Mouse (Mus musculus) bone marrow macrophage, adult 2 months (primary cell): ENCODE measurements at regions not wholly inside any gene's neighbourhood (a gene's known extent, or its start where the extent isn't known, plus 50 kb on each side); places are given as distances from the start of the nearest gene placed in this dataset.

ENCODE experiments used
- CTCF ChIP-seq: IDR thresholded peaks from 2 replicates; pipeline ENCODE4 v1.5.1; 2012; ENCODE audit warnings: low read depth, mild to moderate bottlenecking, low read length, moderate library complexity
- POLR2A ChIP-seq: IDR thresholded peaks from 2 replicates; pipeline ENCODE4 v1.6.1; 2012; ENCODE audit warnings: mild to moderate bottlenecking, low read depth, low read length, borderline replicate concordance

GRCm38 (mm10) chr3:14957481-14957880 is 71.4 kb downstream of the Car2 start:
- TF ChIP-seq CTCF, result no peak
- TF ChIP-seq POLR2A, result no peak
